Mouse (Mus musculus): ENCODE measurements around the gene Mad2l1bp. TPM values are rescaled to one million over a fixed set of nuclear protein-coding genes. Genes with fewer than 3 reads are reported as not detected.

Mad2l1bp gene
- polyA plus RNA-seq (2012; rRNA removed) = 17.4 TPM in 2 replicates

DNA sequence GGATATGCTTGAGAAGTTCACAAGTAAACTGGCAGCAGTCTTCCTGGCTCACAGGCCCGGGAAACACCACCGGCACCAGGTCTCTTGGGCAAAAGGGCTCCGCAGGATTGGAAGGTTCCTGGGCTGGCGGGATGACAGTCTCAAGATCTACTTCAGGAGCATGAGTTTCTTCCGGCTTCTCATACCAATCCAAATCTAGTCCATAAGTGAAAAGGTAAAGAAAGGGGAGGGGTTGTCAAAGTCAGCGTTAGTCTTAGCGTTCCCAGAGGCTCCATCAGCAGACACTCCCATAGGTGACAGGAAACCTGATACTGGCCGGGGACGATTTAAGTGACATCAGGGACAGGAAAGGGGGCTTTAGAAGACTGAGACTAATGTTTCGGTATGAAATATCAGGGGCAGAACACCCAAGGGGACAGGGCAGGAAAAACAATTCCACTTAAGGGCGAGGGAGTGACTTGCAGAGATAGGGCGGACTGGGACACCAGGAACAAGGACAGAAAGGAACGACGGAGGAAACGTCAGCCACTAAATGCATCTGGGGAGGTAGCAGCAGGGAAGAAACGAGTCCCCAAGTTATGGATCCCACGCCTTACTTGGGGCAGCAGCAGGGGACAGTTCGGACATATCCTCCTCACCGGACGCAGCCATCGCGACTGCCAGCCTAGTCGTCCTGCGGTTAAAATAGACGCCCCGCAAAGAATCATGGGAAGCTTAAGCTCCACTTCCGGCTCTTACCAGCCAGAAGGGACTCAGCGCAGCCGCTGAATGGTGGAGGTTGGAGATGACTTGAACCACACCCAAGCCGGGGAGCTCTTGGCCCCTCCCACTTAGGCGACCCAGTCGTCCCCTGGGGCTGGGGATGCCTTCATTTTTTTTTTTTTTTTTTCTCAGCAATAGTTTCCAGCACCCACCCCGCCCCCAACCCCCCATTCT lies at the start of gene Mad2l1bp:
TSS of gene Mad2l1bp (minus strand) at position 707 of the 936 bp plus-strand sequence.
- Histone ChIP-seq H3K27ac (ENCODE audit: insufficient read depth, low read length) (peak within 1 kb of the TSS; percentile 89), H3K27me3 (ENCODE audit: control insufficient read depth, insufficient read depth, low read length) (no peaks in the 10 kb centered on the region), H3K4me3 (replicated peaks; ENCODE audit: insufficient read depth, low read depth, low read length) (peak within 1 kb of the TSS; percentile 100), H3K4me1 (ENCODE audit: control insufficient read depth, insufficient read depth, low read length) (no peaks in the 10 kb centered on the region)
- 2% methylated on average over 33 of the region's 33 CpGs for WGBS
- TF ChIP-seq POLR2A (IDR thresholded peaks at IDR 0.05; ENCODE audit: borderline replicate concordance, insufficient read depth, low read length) (peak; percentile 95), CTCF (IDR thresholded peaks at IDR 0.05; ENCODE audit: borderline replicate concordance, insufficient read depth, low read depth, low read length) (no peak)
- peak; percentile 83 to 90 for DNase-seq

DNA sequence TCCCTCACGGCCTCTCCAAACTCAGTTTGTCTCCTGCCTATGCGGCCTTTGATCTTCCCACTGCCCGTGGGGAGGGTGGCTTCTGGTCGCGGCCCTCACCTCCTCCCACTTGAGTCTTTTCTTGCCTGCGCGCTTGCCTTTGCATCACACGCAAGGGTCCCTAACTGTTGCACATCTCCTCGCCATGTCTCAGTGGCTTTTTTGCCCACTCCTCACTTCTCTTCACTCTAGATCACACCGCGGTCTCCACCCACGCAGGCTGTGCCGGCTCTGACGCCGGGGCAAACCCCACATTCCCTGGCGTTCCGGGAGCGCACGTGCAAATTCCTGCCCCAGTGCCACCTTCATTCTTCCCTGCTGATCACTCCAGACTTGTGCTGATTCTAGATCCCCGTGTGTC lies 49.7 kb upstream of the Mad2l1bp start:
- H3K27ac ChIP-seq (ENCODE audit: insufficient read depth, low read length) = peak overlapping the region; percentile 32
- DNase-seq = no peak
- under 1% methylated on average over 20 of the region's 20 CpGs for WGBS
- TF ChIP-seq POLR2A (IDR thresholded peaks at IDR 0.05; ENCODE audit: borderline replicate concordance, insufficient read depth, low read length) = no peak
- TF ChIP-seq CTCF (IDR thresholded peaks at IDR 0.05; ENCODE audit: borderline replicate concordance, insufficient read depth, low read depth, low read length) = no peak
- peak overlapping the region; percentile 91 for H3K4me3 ChIP-seq (replicated peaks; ENCODE audit: insufficient read depth, low read depth, low read length)
- no peaks in the 10 kb centered on the region for H3K4me1 ChIP-seq (ENCODE audit: control insufficient read depth, insufficient read depth, low read length)
- H3K27me3 ChIP-seq (ENCODE audit: control insufficient read depth, insufficient read depth, low read length) = no peaks in the 10 kb centered on the region

DNA sequence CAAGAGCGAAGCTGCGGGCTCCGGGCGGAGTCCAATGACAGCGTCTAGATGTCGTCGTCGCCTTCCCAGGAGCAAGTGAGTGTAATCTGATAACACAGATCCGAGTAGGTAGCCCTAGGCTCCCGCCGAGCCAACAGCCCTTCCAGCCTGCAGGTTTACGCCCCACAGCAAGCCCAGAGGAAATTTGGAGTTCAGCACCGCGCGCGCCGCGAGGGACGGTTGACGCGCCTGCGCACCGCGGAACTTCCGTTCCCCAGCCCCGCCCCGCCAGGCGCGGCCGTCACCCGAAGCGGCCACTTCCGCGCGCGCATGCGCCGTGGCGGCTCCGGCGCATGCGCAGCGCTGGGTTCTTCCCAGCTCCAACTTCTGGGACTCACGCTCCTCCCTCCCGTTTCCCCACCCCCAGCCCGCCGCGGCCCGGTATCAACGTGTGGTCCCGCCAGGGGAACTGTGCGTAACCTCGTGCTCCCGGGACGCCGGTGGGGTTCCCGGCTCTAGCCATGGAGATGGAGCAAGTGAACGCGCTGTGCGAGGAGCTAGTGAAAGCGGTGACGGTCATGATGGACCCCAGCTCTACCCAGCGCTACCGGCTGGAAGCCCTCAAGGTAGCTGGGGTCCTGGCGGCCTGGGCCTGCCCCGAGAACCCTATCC lies 49.2 kb upstream of the Mad2l1bp start, which contains the start of the genes Polh and Xpo5:
TSS of gene Polh (minus strand) at position 225 of the 651 bp plus-strand sequence.
TSS of gene Xpo5 (plus strand) at position 362 of the 651 bp plus-strand sequence.
- H3K4me3 ChIP-seq (replicated peaks; ENCODE audit: insufficient read depth, low read depth, low read length) = peak within 1 kb of the TSS; percentile 91
- TF ChIP-seq POLR2A (IDR thresholded peaks at IDR 0.05; ENCODE audit: borderline replicate concordance, insufficient read depth, low read length) (peak; percentile 93), CTCF (IDR thresholded peaks at IDR 0.05; ENCODE audit: borderline replicate concordance, insufficient read depth, low read depth, low read length) (no peak)
- WGBS = under 1% methylated on average over 66 of the region's 66 CpGs
- H3K27ac ChIP-seq (ENCODE audit: insufficient read depth, low read length) = peak within 1 kb of the TSS; percentile 32
- DNase-seq = peak; percentile 93 to 94
- no peaks in the 10 kb centered on the region for H3K4me1 ChIP-seq (ENCODE audit: control insufficient read depth, insufficient read depth, low read length)
- H3K27me3 ChIP-seq (ENCODE audit: control insufficient read depth, insufficient read depth, low read length) = no peaks in the 10 kb centered on the region

DNA sequence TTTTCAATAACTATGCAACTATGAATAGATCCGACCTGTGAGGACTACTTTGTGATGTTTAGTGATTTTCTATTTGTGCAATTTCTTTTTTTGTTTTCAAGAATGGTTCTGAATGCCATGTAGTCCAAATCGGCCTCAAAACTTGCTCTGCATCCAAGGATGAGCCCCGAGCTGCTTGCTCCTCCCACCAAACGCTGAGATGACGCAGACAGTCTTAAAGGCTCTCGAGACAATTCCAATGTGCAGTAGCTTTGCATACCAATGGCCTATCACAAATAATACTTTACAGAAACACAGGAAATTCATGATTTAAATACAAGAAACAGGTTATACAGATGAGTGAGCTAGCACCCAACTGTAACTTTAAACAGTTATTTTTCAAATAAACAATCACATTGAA lies 47.8 kb upstream of the Mad2l1bp start:
- Histone ChIP-seq H3K27ac (ENCODE audit: insufficient read depth, low read length) (no peak overlapping the region), H3K4me1 (ENCODE audit: control insufficient read depth, insufficient read depth, low read length) (no peaks in the 10 kb centered on the region), H3K27me3 (ENCODE audit: control insufficient read depth, insufficient read depth, low read length) (no peaks in the 10 kb centered on the region), H3K4me3 (replicated peaks; ENCODE audit: insufficient read depth, low read depth, low read length) (peak overlapping the region; percentile 15)
- no peak for TF ChIP-seq CTCF (IDR thresholded peaks at IDR 0.05; ENCODE audit: borderline replicate concordance, insufficient read depth, low read depth, low read length)
- no peak for TF ChIP-seq POLR2A (IDR thresholded peaks at IDR 0.05; ENCODE audit: borderline replicate concordance, insufficient read depth, low read length)
- WGBS = 15% methylated on average over 6 of the region's 6 CpGs
- DNase-seq = no peak

DNA sequence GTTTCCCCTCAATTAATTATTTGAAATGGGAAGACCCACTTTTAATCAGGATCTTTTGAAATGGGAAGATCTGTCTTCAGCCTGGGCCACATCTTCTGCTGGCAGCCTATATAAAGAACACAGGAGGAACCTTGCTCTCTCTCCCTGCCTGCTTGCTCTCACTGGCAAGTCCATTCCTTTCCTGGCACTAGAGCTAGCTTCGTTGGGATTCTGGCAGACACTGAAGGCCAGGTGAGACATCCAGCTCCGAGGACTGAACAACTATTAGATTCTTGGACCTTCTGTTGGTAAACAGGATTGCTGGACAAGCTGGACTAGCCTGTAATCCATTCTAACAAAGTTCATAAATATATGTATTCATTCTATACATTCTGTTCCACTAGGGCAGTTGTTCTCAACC lies 35.5 kb upstream of the Mad2l1bp start:
- TF ChIP-seq CTCF (IDR thresholded peaks at IDR 0.05; ENCODE audit: borderline replicate concordance, insufficient read depth, low read depth, low read length) (no peak), POLR2A (IDR thresholded peaks at IDR 0.05; ENCODE audit: borderline replicate concordance, insufficient read depth, low read length) (no peak)
- Histone ChIP-seq H3K4me3 (replicated peaks; ENCODE audit: insufficient read depth, low read depth, low read length) (no peak overlapping the region), H3K27me3 (ENCODE audit: control insufficient read depth, insufficient read depth, low read length) (no peaks in the 10 kb centered on the region; the same call in 1 of the 2 replicates), H3K27ac (ENCODE audit: insufficient read depth, low read length) (no peak overlapping the region), H3K4me1 (ENCODE audit: control insufficient read depth, insufficient read depth, low read length) (no peaks in the 10 kb centered on the region)
- peak in 1 of 2 experiments; percentile 13 for DNase-seq
- WGBS = 11% methylated on average over 2 of the region's 2 CpGs

DNA sequence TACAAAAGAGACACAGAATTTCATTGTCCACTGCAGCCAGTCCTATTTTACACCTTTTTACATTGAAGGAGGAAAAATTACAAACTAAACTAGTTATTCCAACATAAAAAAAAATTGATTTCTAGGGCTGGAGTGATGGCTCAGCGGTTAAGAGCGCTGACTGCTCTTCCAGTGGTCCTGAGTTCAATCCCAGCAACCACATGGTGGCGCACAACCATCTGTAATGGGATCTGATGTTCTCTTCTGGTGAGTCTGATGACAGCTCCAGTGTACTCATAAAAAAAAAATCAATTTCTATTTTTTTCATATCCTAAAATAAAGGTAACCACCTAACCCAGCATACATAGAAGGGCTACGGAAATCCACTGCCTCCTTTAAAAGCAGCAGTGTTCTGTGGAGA lies 28.9 kb upstream of the Mad2l1bp start:
- no peak overlapping the region for H3K27ac ChIP-seq (ENCODE audit: insufficient read depth, low read length)
- H3K4me3 ChIP-seq (replicated peaks; ENCODE audit: insufficient read depth, low read depth, low read length) = no peak overlapping the region
- TF ChIP-seq CTCF (IDR thresholded peaks at IDR 0.05; ENCODE audit: borderline replicate concordance, insufficient read depth, low read depth, low read length) (no peak), POLR2A (IDR thresholded peaks at IDR 0.05; ENCODE audit: borderline replicate concordance, insufficient read depth, low read length) (no peak)
- no peaks in the 10 kb centered on the region; the same call in 1 of the 2 replicates for H3K27me3 ChIP-seq (ENCODE audit: control insufficient read depth, insufficient read depth, low read length)
- WGBS = 90% methylated on average over 4 of the region's 4 CpGs
- H3K4me1 ChIP-seq (ENCODE audit: control insufficient read depth, insufficient read depth, low read length) = no peaks in the 10 kb centered on the region
- no peak for DNase-seq

DNA sequence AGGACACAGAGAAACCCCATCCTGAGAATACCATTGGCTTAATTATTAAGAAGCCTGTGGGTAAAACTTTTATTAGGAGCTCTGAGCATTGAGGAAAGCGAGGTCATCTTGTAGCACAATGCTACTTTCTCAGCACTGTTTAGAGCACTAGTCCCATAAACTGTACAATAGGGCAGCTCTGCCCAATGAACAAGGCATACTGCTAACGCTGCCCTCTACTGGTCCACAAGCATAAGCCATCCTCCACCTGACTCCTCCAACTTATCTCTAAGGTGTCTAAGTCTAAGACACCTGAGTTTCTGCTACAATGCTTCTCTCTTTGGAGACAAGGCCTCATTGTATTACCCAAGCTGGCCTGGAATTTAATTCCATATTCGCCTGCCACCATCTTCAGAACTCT lies 17.2 kb upstream of the Mad2l1bp start:
- TF ChIP-seq CTCF (IDR thresholded peaks at IDR 0.05; ENCODE audit: borderline replicate concordance, insufficient read depth, low read depth, low read length) (peak; percentile 51; the same call in 1 of the 2 replicates), POLR2A (IDR thresholded peaks at IDR 0.05; ENCODE audit: borderline replicate concordance, insufficient read depth, low read length) (no peak)

More for the DNA sequence above, 17.2 kb upstream of the Mad2l1bp start:
- peaks cover 5% of the 10 kb centered on the region for H3K4me1 ChIP-seq (ENCODE audit: control insufficient read depth, insufficient read depth, low read length)
- H3K27ac ChIP-seq (ENCODE audit: insufficient read depth, low read length) = no peak overlapping the region
- H3K27me3 ChIP-seq (ENCODE audit: control insufficient read depth, insufficient read depth, low read length) = no peaks in the 10 kb centered on the region
- no peak overlapping the region for H3K4me3 ChIP-seq (replicated peaks; ENCODE audit: insufficient read depth, low read depth, low read length)
- DNase-seq = no peak
- WGBS = 78% methylated on average over 3 of the region's 3 CpGs

Measured in cerebellum, adult 2 months (tissue).